Mouse (Mus musculus) layer of hippocampus, postnatal 25 days (tissue): Measurements from ENCODE around the gene Pde8b. TPM values are rescaled to one million over a fixed set of nuclear protein-coding genes. Genes with fewer than 3 reads are reported as not detected.

Source experiments
- DNase-seq, 2 experiments: peaks; one replicate each; pipeline ENCODE4 v3.0.0; 2022; ENCODE audit warnings: mixed read lengths in 2 of 2, low spot score in 1 of 2; ENCODE audit errors: extremely low spot score in 1 of 2
- total RNA-seq, 2 experiments: library from RNA; stranded (reverse); gene quantifications; 2 replicates each; pipeline ENCODE4 v1.2.3; 2021

Pde8b gene
- total RNA-seq, 2 experiments from 2014 or later = 91.7 to 97.0 TPM

DNA sequence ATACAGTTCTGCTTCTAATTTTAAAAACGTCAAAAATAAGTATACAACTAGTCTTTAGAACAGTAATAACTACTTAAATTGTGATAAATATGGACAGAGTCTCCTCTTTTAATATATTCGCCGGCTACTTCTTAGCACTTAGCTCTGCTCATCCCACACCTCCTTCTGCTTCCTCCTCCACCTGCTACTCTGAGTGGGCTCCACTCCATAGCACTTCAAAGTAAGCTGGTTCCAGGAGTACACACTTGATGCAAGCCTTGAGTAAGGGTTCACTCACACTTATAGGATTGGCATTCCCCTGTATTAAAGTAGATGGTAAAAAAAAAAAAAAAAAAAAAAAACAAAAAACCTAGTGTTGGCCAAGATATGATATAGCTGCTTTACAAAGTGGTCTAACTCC is 89.9 kb downstream of the Pde8b start:
- DNase-seq = no peak

DNA sequence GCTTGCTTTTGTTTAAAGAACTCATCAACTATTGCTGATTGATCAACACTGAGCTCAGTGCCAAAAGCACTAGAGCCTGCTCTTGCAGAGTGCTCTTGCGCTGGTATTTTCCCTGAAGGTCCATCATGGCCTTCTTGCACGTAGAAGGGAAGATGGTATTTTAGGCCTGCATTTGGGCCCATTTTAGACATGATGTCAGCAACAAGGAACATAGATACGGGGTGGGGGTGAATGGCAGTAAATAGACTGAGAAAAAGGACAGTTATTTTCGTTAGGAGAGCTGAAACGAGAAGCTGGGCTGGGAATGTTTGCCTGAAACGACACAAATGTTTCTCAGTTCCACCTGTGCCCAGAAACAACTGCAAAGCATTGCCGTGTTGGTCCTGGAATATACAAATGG is 91.2 kb downstream of the Pde8b start:
- DNase-seq = no peak

DNA sequence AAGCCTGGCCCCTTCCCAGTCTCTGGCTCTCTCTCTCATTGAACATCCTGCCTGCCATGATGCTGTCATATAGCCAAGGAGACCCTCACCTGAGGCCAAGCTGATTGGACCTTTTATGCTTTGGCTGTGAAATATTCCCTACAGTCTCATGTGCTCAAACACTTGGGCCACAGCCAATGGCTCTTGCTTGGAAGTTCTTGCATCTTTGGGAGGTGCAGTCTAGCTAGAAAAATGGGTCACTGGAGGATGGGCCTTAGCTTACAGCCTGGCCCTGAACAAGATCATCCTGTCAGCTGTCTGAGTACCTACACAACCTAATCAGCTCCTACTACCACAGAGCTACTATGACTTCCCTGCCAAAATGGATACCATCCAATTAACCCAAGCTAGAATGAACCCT is 105.4 kb downstream of the Pde8b start:
- DNase-seq = no peak

DNA sequence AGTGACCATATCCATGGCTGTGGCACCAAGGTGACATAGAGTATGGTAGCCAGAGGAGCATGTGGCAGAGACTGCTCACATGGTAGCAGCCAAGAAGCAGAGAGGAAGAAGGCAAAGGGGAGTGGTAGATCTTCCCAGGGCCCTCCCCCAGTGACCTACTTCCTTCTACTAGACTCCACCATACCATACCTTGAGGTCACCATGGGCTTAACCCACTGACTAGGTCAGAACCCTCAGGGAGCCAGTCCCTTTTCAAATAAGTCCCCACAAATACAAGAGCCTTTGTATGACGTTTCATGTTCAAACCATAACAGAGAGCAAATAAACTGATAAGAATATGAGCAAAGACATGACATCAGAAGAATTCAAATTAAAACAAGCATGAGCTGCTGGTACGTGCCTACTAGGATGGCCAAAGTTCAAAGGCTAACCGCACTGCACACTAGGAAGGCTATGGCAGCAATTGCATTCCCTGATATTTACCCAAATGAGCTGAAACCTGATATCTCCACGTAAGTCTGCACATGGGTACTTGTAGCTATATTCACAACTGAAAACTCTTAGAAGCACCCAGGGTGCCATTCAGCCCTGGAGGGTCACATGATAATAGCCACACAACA is 109.6 kb downstream of the Pde8b start:
- DNase-seq = no peak

DNA sequence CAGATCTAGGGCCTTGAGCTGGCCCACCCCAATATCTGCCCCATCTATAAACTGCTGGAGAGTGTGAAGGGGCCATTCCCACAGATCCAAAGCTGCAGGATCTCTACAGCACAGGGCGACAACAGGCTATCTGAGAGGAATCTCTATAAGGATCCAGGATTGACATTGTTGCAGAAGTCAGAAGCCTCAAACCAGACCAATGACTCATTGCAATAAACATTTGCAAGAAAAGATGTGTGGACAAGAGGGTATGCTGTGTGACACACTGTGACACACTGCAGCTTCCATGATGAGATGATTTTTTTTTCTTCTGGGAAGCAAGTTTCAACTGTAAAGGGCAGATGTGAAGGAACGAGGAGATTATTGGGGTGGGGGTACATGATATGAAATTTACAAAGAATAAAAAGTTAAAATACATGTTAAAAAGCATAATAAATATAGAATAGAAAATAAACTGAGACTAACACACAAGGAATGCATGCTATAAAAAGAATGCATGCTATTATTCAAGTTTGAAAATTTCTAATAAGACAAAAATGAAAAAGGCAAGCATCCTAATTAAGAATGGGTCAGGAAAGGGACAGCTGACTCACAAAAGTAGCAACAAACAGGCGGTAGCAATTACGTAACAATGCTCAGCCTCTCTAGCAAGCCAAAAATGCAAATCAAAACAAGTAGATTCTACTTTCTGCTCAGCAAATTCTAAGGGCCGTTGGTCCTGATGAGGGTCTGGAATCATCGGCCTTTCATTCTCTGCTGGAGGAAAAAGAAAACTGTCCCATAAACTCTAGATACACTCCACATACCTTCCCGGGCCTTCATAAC is 114.6 kb downstream of the Pde8b start:
- DNase-seq = no peak

DNA sequence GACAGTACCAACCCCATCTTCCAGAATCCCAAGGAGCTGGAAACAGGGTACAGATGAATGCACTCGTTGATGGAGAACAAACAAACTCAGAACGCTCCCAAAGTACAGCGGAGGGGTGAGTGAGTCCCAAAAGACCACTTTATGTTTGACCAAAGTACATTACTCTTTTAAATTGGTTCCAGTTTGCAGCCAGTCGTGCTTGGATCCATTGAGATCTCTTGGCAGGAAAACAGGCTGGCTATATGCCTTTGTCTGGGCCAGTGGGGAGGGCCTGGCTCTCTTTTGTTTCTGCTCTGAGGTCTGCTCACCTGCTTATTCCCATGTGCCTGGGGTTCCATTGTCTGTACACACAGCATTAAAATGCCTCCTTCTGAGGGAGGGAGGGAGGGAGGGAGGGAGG is 118.3 kb downstream of the Pde8b start:
- DNase-seq = no peak

DNA sequence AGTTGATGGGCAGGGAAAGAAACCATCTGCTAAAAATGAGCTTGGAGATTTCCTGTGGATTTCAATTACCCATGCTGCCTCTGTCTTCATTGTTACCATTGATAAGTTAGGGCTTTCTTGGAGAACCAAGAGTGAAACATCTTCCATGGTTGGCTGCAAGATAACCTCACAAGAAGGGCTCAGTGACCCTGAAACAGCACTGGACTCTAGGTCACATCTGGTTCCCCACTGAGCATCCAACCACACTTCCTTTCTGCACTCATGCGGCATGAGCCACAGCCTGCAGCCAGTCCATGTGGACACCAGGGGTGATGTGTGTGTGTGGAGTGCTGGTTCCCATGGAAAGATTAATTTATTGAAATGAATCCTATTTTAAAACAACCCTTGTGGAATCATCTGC is 119.1 kb downstream of the Pde8b start:
- no peak for DNase-seq

DNA sequence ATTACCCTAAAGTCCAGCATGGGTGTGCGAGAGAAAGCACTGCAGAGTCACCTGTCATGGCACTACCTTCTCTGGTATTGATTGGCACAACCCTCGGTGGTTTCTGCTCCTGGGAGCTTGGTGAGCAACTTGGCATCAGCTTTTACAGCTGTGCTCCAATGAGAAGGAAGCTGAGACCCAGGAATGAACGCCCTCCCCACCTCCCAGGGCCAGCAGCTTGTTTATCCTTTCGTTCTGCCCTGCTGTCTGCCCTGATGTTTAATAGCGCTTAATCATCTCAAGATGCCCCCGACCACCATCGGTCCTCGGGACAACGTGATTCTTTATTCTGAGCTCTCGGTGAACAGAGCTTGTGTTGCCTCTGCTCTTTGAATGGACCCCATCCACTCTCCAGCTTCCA is 122.8 kb downstream of the Pde8b start:
- DNase-seq = no peak

DNA sequence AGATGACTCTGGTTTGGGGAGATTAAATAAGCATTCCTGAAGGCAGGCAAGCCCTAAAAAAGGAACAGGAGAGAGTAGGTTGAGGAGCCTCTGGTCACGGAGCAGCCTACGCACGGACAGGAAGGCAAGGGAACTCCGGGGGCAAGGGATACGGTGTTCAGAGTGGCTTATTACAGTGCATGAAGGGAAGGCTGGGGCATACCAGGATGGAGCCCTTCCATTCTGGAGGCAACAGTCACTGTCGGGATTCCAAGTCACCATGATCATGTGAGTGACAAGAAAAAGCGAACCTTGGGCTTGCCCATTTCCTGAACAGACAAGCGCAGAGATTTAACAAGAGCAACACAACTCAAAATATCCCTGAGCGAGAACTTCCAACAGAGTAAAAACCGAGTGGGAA is 123.3 kb downstream of the Pde8b start:
- no peak for DNase-seq

DNA sequence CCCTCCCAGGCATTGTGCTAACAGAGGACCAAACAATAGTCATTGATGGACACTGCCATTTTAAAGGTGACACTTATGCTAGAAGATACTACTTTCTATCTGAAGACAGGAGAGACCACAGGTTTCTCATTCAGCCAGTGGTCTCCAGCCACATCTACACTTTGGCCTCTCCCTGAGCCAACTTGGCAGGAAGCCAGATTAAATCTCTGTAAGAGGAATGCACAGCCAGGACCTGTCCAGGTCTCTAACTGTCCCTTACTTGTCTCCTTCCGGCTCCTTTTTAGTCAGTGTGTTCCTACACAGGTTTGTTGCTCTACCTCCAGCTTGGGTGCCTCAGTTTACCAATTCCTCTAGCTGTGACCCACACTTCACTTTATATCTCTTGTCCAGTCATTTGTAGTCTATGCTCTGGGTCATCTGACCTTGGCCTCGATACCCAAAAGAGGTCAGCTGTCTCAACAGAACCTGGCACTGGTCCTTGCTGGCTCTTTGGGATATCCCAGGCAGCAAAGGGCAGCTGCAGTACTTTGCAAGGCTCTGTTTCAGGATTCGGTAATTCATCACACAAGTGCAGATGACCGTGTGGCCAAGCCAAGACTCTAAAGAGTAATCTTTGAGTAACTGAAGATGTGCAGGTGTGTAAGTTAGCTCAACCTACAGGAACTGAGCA is 124.5 kb downstream of the Pde8b start:
- no peak for DNase-seq

DNA sequence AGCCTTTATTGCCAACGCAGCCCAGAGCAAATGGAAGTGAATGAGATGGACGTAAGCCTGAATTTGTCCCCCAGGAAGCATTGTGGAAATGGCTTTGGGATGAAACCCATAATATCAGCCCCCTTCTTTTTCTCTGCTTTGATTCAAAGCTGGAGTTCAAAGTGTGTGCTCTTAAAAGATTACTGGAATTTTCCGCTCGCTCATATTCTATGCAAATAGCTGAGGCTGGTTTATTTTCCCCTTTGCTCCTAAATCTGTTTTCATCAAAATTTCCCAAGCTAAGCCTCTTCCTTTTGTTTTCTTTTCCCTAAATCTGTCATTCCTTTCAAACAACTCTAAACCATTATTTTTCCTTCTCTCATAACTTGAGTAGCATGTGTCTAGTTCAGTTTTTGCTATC is 129.6 kb downstream of the Pde8b start:
- DNase-seq = no peak

DNA sequence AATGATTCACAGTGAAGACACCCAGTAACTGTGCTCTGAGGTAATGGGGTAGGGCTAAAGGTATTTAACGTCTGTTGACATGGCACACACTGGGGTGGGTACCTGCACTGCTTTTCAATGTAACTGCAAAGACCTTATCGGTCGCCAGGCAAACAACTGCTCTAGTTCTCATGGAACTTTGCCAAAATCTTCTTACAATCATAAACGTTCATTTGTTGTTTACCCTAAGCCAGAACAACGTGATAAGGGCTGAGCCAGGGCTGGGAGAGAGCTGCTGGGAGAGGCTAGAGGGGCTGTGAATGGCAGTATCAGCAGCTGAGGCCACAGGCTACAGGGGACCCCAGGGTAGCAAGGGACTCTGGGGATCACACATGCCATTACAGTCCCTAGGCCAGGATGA is 136.4 kb downstream of the Pde8b start:
- DNase-seq = no peak

DNA sequence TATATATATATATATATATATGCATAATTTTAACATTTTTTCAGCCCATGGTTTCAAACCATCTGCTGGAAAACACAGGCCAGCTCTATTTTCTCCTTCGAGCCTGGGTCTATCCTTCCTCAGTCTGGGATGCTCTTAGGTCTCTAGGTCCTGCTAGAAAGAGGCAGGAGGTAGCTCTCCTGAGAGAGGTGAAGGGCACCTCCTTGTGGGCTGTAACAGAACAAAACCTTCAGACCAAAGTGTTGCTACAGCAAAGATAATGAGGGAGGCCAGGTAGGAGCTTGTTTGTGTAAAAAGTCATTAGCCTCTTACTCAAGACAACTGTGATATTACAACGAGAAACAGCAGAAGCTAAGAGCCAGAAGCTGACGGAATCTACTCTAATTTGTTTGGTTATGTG is 140.6 kb downstream of the Pde8b start:
- DNase-seq = no peak

DNA sequence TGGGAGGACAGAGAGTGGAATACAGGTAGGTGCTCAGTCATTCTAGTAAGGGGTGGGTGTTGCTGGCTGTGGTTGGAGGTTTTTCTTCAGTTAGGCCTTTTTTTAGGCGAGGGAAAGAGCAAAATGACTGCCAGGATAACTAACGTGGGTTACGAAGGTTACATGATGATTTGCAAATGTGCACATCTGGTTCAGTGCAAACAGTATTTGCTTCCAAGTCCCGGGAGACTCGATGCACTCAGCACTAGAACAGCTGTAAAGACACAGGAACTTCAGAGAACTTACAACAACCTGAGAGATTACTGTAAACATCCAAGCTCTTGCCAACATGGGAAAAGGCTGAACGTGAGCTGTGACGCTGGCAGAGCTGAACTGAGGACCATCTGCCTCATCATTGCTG is 142.1 kb downstream of the Pde8b start:
- DNase-seq = no peak

DNA sequence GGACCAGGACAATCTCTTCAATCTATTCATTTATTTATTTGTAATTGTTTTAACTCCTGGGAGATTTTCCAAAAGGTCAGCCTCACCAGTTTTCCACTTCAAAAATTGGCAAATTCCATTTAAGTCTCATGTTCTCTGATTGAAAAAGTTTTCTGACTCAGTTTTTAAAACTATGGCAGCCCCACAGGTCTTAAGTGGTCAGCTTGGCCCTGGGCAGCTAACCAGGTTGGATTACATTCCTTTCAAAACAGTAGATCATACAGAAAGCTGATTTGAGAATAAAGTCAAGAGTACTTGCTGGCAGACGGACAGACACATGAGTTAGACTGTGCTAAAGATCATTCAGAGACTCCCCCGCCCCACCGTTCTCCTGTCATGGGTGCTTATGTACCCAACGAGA is 145.3 kb downstream of the Pde8b start:
- DNase-seq = no peak

DNA sequence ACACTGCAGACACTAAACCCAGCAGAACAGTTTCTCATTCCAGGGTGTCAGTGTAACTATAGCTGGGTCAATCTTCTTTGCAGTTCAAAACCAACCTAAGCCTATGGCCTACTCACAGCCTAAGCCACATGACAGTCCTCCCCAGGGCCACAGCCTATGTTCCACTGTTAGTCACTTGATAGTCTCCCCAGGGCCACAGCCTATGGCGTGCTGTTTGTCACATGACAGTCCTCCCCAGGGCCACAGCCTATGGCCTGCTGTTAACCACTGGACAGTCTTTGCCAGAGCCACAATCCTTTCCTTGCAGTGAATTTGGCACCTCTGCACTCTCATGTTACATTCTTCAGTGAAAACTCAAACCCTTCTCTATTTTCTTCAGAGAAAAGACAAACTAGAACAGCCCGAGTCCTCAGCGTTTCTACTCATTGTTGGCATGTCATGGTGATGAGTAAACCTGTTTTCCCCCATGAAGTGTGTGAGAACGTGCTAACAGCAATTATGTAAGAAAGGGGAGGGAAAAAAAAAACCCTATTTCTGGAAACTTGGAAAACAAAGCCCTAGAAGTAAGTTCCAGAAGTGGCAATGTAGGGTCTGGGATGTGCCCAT is 147.0 kb downstream of the Pde8b start:
- DNase-seq = no peak

DNA sequence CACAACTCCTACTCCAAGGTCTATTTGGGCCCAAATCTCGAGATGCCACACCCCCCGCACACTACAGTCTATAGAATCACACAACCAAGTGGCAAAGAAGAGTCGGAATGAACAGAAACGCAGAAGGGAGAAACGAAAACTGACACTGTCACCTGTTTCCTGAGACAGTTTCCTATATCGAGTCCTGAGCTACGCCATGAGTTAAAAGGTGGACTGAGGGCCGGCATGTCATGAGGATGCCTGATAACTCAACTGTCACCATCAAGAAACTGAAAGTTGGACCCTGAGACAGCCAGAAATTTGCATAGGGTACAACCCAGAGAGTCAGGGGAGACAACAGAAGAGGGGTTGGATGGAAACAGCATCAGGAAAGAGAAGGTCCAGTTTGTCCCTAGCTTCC is 148.8 kb downstream of the Pde8b start:
- no peak for DNase-seq

DNA sequence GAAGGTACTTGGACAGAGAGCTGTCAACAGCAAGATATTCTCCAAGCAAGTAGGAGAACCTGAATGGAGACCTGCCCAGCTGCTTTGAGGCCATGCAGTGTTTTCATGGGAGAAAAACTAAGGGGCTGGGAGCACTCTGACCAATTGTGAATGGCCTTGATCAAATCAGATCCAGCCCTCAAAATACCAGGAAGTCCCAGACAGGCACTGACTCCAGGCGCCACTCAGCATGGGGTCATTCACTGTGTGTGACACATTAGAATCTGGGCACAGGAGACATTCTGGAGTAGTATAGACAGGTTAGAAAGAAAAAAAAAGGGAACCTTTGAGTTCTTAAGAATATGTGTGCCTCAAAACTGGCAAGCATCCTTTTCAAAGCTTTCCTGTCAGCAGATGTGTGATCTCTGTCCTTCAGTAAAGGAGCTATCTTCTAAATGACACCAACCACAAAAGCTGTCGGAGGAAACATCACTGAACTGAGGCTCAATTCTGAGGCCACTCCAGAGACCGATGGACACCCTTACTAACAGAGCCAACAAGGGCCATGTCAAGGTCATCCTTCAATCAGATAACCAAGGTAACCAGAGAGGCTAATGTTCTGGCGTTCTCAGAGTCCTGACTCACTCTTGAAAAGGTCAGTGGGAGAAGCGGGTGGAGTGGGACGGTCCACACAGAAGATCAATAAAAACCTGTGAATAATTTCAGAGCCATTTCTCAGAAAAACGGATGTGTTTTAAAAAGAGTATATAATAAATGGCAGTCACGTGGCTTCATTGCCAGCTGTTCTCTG is 151.0 kb downstream of the Pde8b start:
- DNase-seq = no peak

DNA sequence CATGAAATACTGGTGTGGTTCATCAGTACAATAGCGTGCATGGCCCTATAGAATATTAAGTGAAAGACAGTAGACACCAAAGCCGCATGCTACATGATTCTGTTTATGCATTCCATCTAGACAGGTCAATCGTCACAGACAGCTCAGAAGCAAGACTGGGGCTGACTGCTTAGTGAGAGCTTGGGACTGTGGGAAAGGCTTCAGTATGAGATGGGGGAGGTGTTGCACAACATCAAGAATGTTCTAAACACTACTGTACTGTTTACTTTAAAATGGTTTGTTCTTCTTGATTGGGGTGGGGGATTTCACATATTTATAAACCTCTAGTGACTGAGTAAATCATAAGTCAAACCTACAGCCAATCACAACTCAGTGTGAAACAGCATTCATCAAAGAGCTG is 153.5 kb downstream of the Pde8b start:
- no peak for DNase-seq

DNA sequence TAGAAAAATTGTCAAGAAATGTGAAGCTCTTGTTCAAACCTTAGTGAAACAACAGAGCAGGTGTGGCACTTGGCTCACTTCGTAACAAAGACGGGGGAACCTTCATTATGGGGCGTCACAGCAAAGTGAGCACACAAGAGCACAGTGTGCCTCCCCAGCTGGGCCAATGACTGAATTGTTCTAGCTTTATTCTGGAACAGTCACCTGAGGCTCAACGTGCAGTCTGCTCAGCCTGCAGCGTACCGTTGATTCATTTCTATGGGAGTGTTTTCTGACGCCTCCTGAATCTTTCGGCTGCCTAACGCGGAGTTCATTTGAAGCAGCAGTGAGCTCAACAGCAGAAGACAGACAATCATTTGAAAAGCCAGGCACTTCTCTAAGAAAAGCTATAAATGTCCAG is 154.3 kb downstream of the Pde8b start:
- DNase-seq = no peak
